Mouse (Mus musculus) thymus, postnatal 14 days (tissue): ENCODE measurements around the gene Ttyh3.

ENCODE experiments used
- DNase-seq: peaks from one replicate; pipeline ENCODE4 v3.0.0; 2021

The Ttyh3 gene

GRCm38 (mm10) chr5:140627580-140627979 is 21.3 kb downstream of the Ttyh3 start:
- DNase-seq: no peak

GRCm38 (mm10) chr5:140624961-140625360 is 23.9 kb downstream of the Ttyh3 start:
- DNase-seq: no peak

GRCm38 (mm10) chr5:140624238-140624637 is 24.6 kb downstream of the Ttyh3 start:
- no peak for DNase-seq

- DNase-seq: no peak
Measured at GRCm38 (mm10) chr5:140623791-140624190, 25.0 kb downstream of the Ttyh3 start.

- peak; percentile 7 for DNase-seq
Measured at GRCm38 (mm10) chr5:140622978-140623670, 25.7 kb downstream of the Ttyh3 start.

GRCm38 (mm10) chr5:140621517-140621916 is 27.3 kb downstream of the Ttyh3 start:
- DNase-seq: peak; percentile 5

- no peak for DNase-seq
Measured at GRCm38 (mm10) chr5:140621092-140621491, 27.7 kb downstream of the Ttyh3 start.

GRCm38 (mm10) chr5:140619895-140620736 is 28.7 kb downstream of the Ttyh3 start:
- DNase-seq: peak; percentile 24

GRCm38 (mm10) chr5:140619151-140619771 is 29.6 kb downstream of the Ttyh3 start:
- DNase-seq: peak; percentile 88

- DNase-seq: peak; percentile 78
Measured at GRCm38 (mm10) chr5:140617714-140618113, 31.1 kb downstream of the Ttyh3 start.

GRCm38 (mm10) chr5:140616691-140617090 is 32.1 kb downstream of the Ttyh3 start:
- peak; percentile 61 for DNase-seq

- peak; percentile 6 for DNase-seq
Measured at GRCm38 (mm10) chr5:140616110-140616503, 32.7 kb downstream of the Ttyh3 start.

GRCm38 (mm10) chr5:140615321-140616109 is 33.3 kb downstream of the Ttyh3 start:
- DNase-seq: peak; percentile 8

- DNase-seq: no peak
Measured at GRCm38 (mm10) chr5:140614837-140615236, 34.0 kb downstream of the Ttyh3 start.

- no peak for DNase-seq
Measured at GRCm38 (mm10) chr5:140614141-140614540, 34.7 kb downstream of the Ttyh3 start.

GRCm38 (mm10) chr5:140612191-140612590 is 36.6 kb downstream of the Ttyh3 start:
- no peak for DNase-seq

- peak; percentile 6 for DNase-seq
Measured at GRCm38 (mm10) chr5:140611611-140612185, 37.1 kb downstream of the Ttyh3 start.

GRCm38 (mm10) chr5:140611021-140611583 is 37.7 kb downstream of the Ttyh3 start:
- peak; percentile 28 for DNase-seq

- peak; percentile 65 for DNase-seq
Measured at GRCm38 (mm10) chr5:140610273-140611011, 38.4 kb downstream of the Ttyh3 start.

- peak; percentile 64 for DNase-seq
Measured at GRCm38 (mm10) chr5:140609511-140610272, 39.1 kb downstream of the Ttyh3 start.

GRCm38 (mm10) chr5:140608634-140609015 is 40.2 kb downstream of the Ttyh3 start:
- DNase-seq: no peak
